Mouse (Mus musculus) lung, postnatal 0 days (tissue): ENCODE results near the gene Smg6.

Experiments used
- CTCF ChIP-seq: IDR thresholded peaks from 2 replicates; pipeline ENCODE4 v1.5.1; 2016; ENCODE audit warnings: antibody characterized with exemption, mild to moderate bottlenecking
- EP300 ChIP-seq: IDR thresholded peaks from 2 replicates; pipeline ENCODE4 v1.6.1; 2016; ENCODE audit warnings: antibody characterized with exemption, mild to moderate bottlenecking, control low read depth

- no peak for TF ChIP-seq CTCF
- TF ChIP-seq EP300: no peak
Observed at GRCm38 (mm10) chr11:75190905-75191441, 265.4 kb downstream of the Smg6 start, which contains the start of gene Dph1.
